ENCODE assay signal across 9 mouse cellular contexts in genomic region chr9:100910352-100910751, GRCm38 (mm10).
DNase-seq lines count a peak whose midpoint lies in the region; ATAC-seq and TF ChIP-seq lines count a peak whose summit lies in the region.
"Had no signal": no experiment of that assay in that cellular context is flagged by ENCODE, and none has a peak within 500 bp of the region (broad histone marks: within the 10 kb centered on the region; RNA-seq: fewer than 3 reads in every experiment).

No protein-coding gene starts in this region.

- H3K9me3 ChIP-seq in hindbrain, postnatal 0 days (ENCODE audit: low read length): no peaks in the 10 kb centered on the region
- H3K9me3 ChIP-seq in hindbrain, embryonic 13.5 days: no peaks in the 10 kb centered on the region
- no peaks in the 10 kb centered on the region for H3K9me3 ChIP-seq in CH12.LX (replicated peaks; ENCODE audit: low read length)
- no peaks in the 10 kb centered on the region for H3K9me3 ChIP-seq in heart, embryonic 11.5 days (replicated peaks; ENCODE audit: control insufficient read depth, low read length)

- H3K9ac ChIP-seq in hindbrain, postnatal 0 days (replicated peaks; ENCODE audit: low read length): no peak overlapping the region
- H3K9ac ChIP-seq in hindbrain, embryonic 13.5 days: no peak overlapping the region
- H3K9ac ChIP-seq in CH12.LX (ENCODE audit: insufficient read depth, low read depth): no peak overlapping the region
- H3K9ac ChIP-seq in heart, embryonic 11.5 days (ENCODE audit: low read depth, low read length): no peak overlapping the region
- H3K9ac ChIP-seq: hindbrain, embryonic 14.5 days had no signal

- peak; percentile 49 for TF ChIP-seq RAD21 in CH12.LX (IDR thresholded peaks at IDR 0.05; ENCODE audit: low read depth, low read length)

- no peaks in the 10 kb centered on the region for H3K4me1 ChIP-seq in hindbrain, postnatal 0 days (ENCODE audit: insufficient read depth, low read length)
- no peaks in the 10 kb centered on the region for H3K4me1 ChIP-seq in hindbrain, embryonic 13.5 days (replicated peaks)
- peaks cover 2 to 10% of the 10 kb centered on the region in 2 experiments; a peak in 2 of 4 replicates for H3K4me1 ChIP-seq in CH12.LX (ENCODE audit: control insufficient read depth in 1 of 2, insufficient read depth in 2 of 2)
- H3K4me1 ChIP-seq in heart, embryonic 11.5 days (ENCODE audit: control insufficient read depth, insufficient read depth, low read length): no peaks in the 10 kb centered on the region

- no peak overlapping the region for H3K27ac ChIP-seq in hindbrain, postnatal 0 days
- H3K27ac ChIP-seq in hindbrain, embryonic 13.5 days: no peak overlapping the region
- no peak overlapping the region for H3K27ac ChIP-seq in CH12.LX (ENCODE audit: insufficient read depth, low read depth)
- H3K27ac ChIP-seq in heart, embryonic 11.5 days (ENCODE audit: low read depth, low read length): no peak overlapping the region
- H3K27ac ChIP-seq: hindbrain, embryonic 14.5 days had no signal

- no peak overlapping the region for H3K4me3 ChIP-seq in hindbrain, postnatal 0 days (ENCODE audit: low read length)
- no peak overlapping the region for H3K4me3 ChIP-seq in hindbrain, embryonic 13.5 days
- H3K4me3 ChIP-seq in CH12.LX (replicated peaks in 1 of 3; ENCODE audit: low read depth in 2 of 3, low read length in 2 of 3, poor library complexity in 1 of 3): no peak overlapping the region
- H3K4me3 ChIP-seq in heart, embryonic 11.5 days (ENCODE audit: low read depth, low read length): no peak overlapping the region

- H3K4me2 ChIP-seq in hindbrain, postnatal 0 days (ENCODE audit: low read depth, low read length): no peak overlapping the region
- H3K4me2 ChIP-seq in hindbrain, embryonic 13.5 days: no peak overlapping the region
- H3K4me2 ChIP-seq in CH12.LX (ENCODE audit: insufficient read depth, low read depth, poor library complexity, severe bottlenecking): no peak overlapping the region
- H3K4me2 ChIP-seq in heart, embryonic 11.5 days: no peak overlapping the region
- H3K4me2 ChIP-seq: hindbrain, embryonic 14.5 days had no signal

- TF ChIP-seq CTCF in hindbrain, postnatal 0 days (IDR thresholded peaks at IDR 0.05; ENCODE audit: low read depth): peak; percentile 23; the same call in 1 of the 2 replicates
- TF ChIP-seq CTCF in CH12.LX (conservative IDR thresholded peaks at IDR 0.05 in 1 of 2, IDR thresholded peaks at IDR 0.05 in 1 of 2; ENCODE audit: low read depth in 2 of 2, low read length in 2 of 2): peak; percentile 16 to 64; a peak in 2 of 4 replicates

- dilution Hi-C loops in CH12.LX (cut with MboI; ENCODE audit: extremely low pct_ligation_motif_present, extremely low pct_unique_long_range_greater_than_20kb, low sequenced_read_pairs): no loop called here

- H3K36me3 ChIP-seq in hindbrain, postnatal 0 days (ENCODE audit: insufficient read depth, low read length): peaks cover 10% of the 10 kb centered on the region
- H3K36me3 ChIP-seq in hindbrain, embryonic 13.5 days: peaks cover 19% of the 10 kb centered on the region
- peaks cover 6 to 28% of the 10 kb centered on the region in 2 experiments for H3K36me3 ChIP-seq in CH12.LX (replicated peaks in 1 of 2; ENCODE audit: control insufficient read depth in 1 of 2, insufficient read depth in 1 of 2, low read length in 1 of 2)
- peaks cover 4% of the 10 kb centered on the region for H3K36me3 ChIP-seq in heart, embryonic 11.5 days (ENCODE audit: control insufficient read depth, insufficient read depth, low read length)

- no peaks in the 10 kb centered on the region for H3K27me3 ChIP-seq in hindbrain, postnatal 0 days (ENCODE audit: insufficient read depth, low read length)
- H3K27me3 ChIP-seq in hindbrain, embryonic 13.5 days: no peaks in the 10 kb centered on the region
- H3K27me3 ChIP-seq in CH12.LX (replicated peaks): no peaks in the 10 kb centered on the region
- H3K27me3 ChIP-seq in heart, embryonic 11.5 days (ENCODE audit: control insufficient read depth, insufficient read depth, low read length): no peaks in the 10 kb centered on the region

- H3K79me2 ChIP-seq in CH12.LX (replicated peaks; ENCODE audit: control insufficient read depth, extremely low read depth, insufficient read depth, poor library complexity, severe bottlenecking): no peaks in the 10 kb centered on the region

- TF ChIP-seq EP300 in CH12.LX (IDR thresholded peaks at IDR 0.05; ENCODE audit: low read length): no peak

- no peak for ATAC-seq in hindbrain, postnatal 0 days
- ATAC-seq in hindbrain, embryonic 13.5 days (ENCODE audit: low FRiP score): no peak
- peak; percentile 71 for ATAC-seq in megakaryocyte, adult 5-6 weeks (ENCODE audit: poor library complexity, severe bottlenecking)
- ATAC-seq in erythroid progenitor cell, adult 5-6 weeks (replicated peaks; ENCODE audit: low FRiP score, poor library complexity, severe bottlenecking): no peak
- no peak for ATAC-seq in heart, embryonic 11.5 days (replicated peaks; ENCODE audit: insufficient number of reproducible peaks, low FRiP score, low TSS enrichment)

- DNase-seq in hindbrain, postnatal 0 days (ENCODE audit: low spot score): no peak
- peak; percentile 47 for DNase-seq in CH12.LX (ENCODE audit: extremely low read depth)
- peak; percentile 22 for DNase-seq in brain, adult 2 months (ENCODE audit: low read depth, low spot score)
- no peak for DNase-seq in urinary bladder, postnatal 10 days (ENCODE audit: low spot score)

- no peak for TF ChIP-seq POLR2A in CH12.LX (IDR thresholded peaks at IDR 0.05; ENCODE audit: low read depth, low read length)

- in situ Hi-C loops in CH12.LX (cut with MboI; ENCODE audit: low pct_ligation_motif_present, low pct_unique_long_range_greater_than_20kb, low sequenced_read_pairs): loop anchor here (25.0 kb wide), 1 partner anchor 448 kb away; no protein-coding TSS in a partner anchor

TF ChIP-seq in CH12.LX, 34 proteins besides CTCF, POLR2A, EP300 and RAD21:
- TF ChIP-seq ELF1 (IDR thresholded peaks at IDR 0.05; ENCODE audit: low read depth, low read length) (no peak), E2F4 (IDR thresholded peaks at IDR 0.05; ENCODE audit: insufficient replicate concordance, low read depth, low read length) (no peak), GABPA (IDR thresholded peaks at IDR 0.05; ENCODE audit: insufficient replicate concordance, low read depth, low read length) (no peak), KAT2A (IDR thresholded peaks at IDR 0.05; ENCODE audit: insufficient replicate concordance, low read length) (no peak), USF1 (IDR thresholded peaks at IDR 0.05; ENCODE audit: low read depth, low read length) (no peak), SMC3 (IDR thresholded peaks at IDR 0.05; ENCODE audit: low read depth, low read length) (peak; percentile 43), ZKSCAN1 (IDR thresholded peaks at IDR 0.05; ENCODE audit: borderline replicate concordance, low read depth, low read length) (no peak), NELFE (IDR thresholded peaks at IDR 0.05; ENCODE audit: low read depth, low read length) (no peak)

Comparison
In these comparisons a context has a peak if more than half of its experiments do, and no peak if none do; other contexts are left out.
1. DNase-seq: peak in CH12.LX (single experiment) and brain, adult 2 months (single experiment); none in hindbrain, postnatal 0 days (single experiment) and urinary bladder, postnatal 10 days (single experiment).